In the genomic region with DNA sequence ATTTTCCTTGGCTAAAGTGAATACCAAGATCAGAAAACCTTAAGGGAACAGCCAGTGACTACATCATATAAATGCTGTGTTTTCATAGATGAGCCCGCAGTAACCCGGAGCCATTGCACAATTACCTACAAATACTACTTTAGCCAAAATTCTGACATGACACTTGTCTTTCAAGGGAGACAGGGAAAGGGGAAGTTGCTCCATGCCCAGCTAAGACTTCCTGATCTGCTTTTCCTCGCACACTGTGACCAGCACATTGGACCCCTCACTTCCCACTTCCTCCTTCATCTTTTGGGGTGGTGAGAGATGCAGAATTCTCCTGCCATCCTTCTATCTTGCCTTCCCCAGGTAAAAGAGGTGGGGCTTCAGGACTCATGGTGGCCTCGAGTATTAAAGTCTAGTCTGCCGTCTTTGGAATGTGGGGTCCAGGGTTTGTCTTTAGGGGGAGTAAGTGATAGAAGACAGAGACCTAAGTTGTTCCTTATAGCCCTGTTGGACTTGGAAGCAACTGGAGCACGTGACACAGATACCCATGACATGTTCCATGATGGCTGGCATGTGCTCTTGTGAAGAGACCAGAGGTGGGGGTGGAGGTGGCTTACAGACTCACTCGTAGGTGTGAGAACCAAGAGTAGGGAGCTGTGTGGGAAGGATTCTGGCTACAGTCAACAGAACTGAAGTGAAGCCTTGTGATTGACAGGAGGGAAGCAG, we compare ENCODE assay signal across 26 mouse cellular contexts. TPM values are rescaled to one million over a fixed set of nuclear protein-coding genes. Genes with fewer than 3 reads are reported as not detected.
DNase-seq lines count a peak whose midpoint lies in the region; ATAC-seq and TF ChIP-seq lines count a peak whose summit lies in the region.
"Had no signal": no experiment of that assay in that cellular context is flagged by ENCODE, and none has a peak within 500 bp of the region (broad histone marks: within the 10 kb centered on the region; RNA-seq: fewer than 3 reads in every experiment).

No protein-coding gene starts in this region.

- no peaks in the 10 kb centered on the region for H3K9me3 ChIP-seq in heart, embryonic 10.5 days
- no peaks in the 10 kb centered on the region for H3K9me3 ChIP-seq in stomach, postnatal 0 days (ENCODE audit: control insufficient read depth, low read length)
- H3K9me3 ChIP-seq in embryonic facial prominence, embryonic 10.5 days, result no peaks in the 10 kb centered on the region
- H3K9me3 ChIP-seq: forebrain, embryonic 10.5 days; limb, embryonic 12.5 days; liver, embryonic 15.5 days; neural tube, embryonic 13.5 days had no signal

- H3K79me2 ChIP-seq in macrophage (ENCODE audit: inconsistent target), result no peaks in the 10 kb centered on the region; the same call in 1 of the 2 replicates

- no peak for TF ChIP-seq EP300 in stomach, postnatal 0 days (optimal IDR thresholded peaks at IDR 0.05)

- H3K27ac ChIP-seq in heart, embryonic 10.5 days, result no peak overlapping the region
- peak overlapping the region; percentile 57 for H3K27ac ChIP-seq in macrophage
- no peak overlapping the region for H3K27ac ChIP-seq in stomach, postnatal 0 days (replicated peaks)
- no peak overlapping the region for H3K27ac ChIP-seq in embryonic facial prominence, embryonic 10.5 days (replicated peaks)
- H3K27ac ChIP-seq: forebrain, embryonic 10.5 days; limb, embryonic 12.5 days; liver, embryonic 15.5 days; neural tube, embryonic 13.5 days had no signal

- peaks cover 39% of the 10 kb centered on the region for H3K36me3 ChIP-seq in heart, embryonic 10.5 days
- H3K36me3 ChIP-seq in macrophage (ENCODE audit: inconsistent target), result no peaks in the 10 kb centered on the region
- H3K36me3 ChIP-seq in stomach, postnatal 0 days (ENCODE audit: control insufficient read depth, insufficient read depth, low read length), result peaks cover 4% of the 10 kb centered on the region; the same call in 1 of the 2 replicates
- peaks cover 53% of the 10 kb centered on the region for H3K36me3 ChIP-seq in embryonic facial prominence, embryonic 10.5 days (replicated peaks)
- H3K36me3 ChIP-seq: liver, embryonic 15.5 days had no signal

- H3K4me2 ChIP-seq in stomach, postnatal 0 days (replicated peaks; ENCODE audit: low read depth), result no peak overlapping the region
- H3K4me2 ChIP-seq: limb, embryonic 12.5 days; liver, embryonic 15.5 days; neural tube, embryonic 13.5 days had no signal

- H3K27me3 ChIP-seq in heart, embryonic 10.5 days (ENCODE audit: insufficient read depth, poor library complexity, severe bottlenecking), result no peaks in the 10 kb centered on the region
- no peaks in the 10 kb centered on the region for H3K27me3 ChIP-seq in stomach, postnatal 0 days (ENCODE audit: control insufficient read depth, insufficient read depth, low read length)
- H3K27me3 ChIP-seq in embryonic facial prominence, embryonic 10.5 days (replicated peaks; ENCODE audit: low read depth, poor library complexity, severe bottlenecking), result no peaks in the 10 kb centered on the region
- H3K27me3 ChIP-seq: limb, embryonic 12.5 days; liver, embryonic 15.5 days; neural tube, embryonic 13.5 days had no signal

- ATAC-seq in stomach, postnatal 0 days (ENCODE audit: low FRiP score, low TSS enrichment), result no peak
- ATAC-seq: forebrain, postnatal 0 days had no signal

- H3K9ac ChIP-seq in stomach, postnatal 0 days (ENCODE audit: low read length), result no peak overlapping the region
- H3K9ac ChIP-seq: forebrain, postnatal 0 days; limb, embryonic 12.5 days; liver, embryonic 15.5 days; neural tube, embryonic 13.5 days had no signal

- H3K4me1 ChIP-seq in heart, embryonic 10.5 days, result peaks cover 8% of the 10 kb centered on the region; the same call in 1 of the 2 replicates
- H3K4me1 ChIP-seq in stomach, postnatal 0 days (replicated peaks; ENCODE audit: control insufficient read depth, insufficient read depth), result no peaks in the 10 kb centered on the region
- H3K4me1 ChIP-seq in embryonic facial prominence, embryonic 10.5 days, result peaks cover 9% of the 10 kb centered on the region
- H3K4me1 ChIP-seq: forebrain, embryonic 10.5 days; limb, embryonic 12.5 days; neural tube, embryonic 13.5 days had no signal

- H3K4me3 ChIP-seq in heart, embryonic 10.5 days, result no peak overlapping the region
- no peak overlapping the region for H3K4me3 ChIP-seq in macrophage (ENCODE audit: inconsistent target)
- H3K4me3 ChIP-seq in stomach, postnatal 0 days (ENCODE audit: low read depth, low read length), result no peak overlapping the region
- H3K4me3 ChIP-seq in embryonic facial prominence, embryonic 10.5 days, result no peak overlapping the region
- H3K4me3 ChIP-seq: forebrain, embryonic 10.5 days; limb, embryonic 12.5 days; liver, embryonic 15.5 days; neural tube, embryonic 13.5 days had no signal

- TF ChIP-seq CTCF in stomach, postnatal 0 days (IDR thresholded peaks at IDR 0.05; ENCODE audit: low read depth), result no peak

- WGBS in heart, embryonic 10.5 days, result 87% methylated on average over 7 of the region's 7 CpGs
- 47% methylated on average over 7 of the region's 7 CpGs for WGBS in macrophage (ENCODE audit: missing documents)
- 89% methylated on average over 7 of the region's 7 CpGs for WGBS in stomach, postnatal 0 days
- 94% methylated on average over 7 of the region's 7 CpGs for WGBS in embryonic facial prominence, embryonic 10.5 days

- DNase-seq in heart, embryonic 10.5 days (ENCODE audit: low spot score), result peak; percentile 65
- DNase-seq in heart, adult 9 months (ENCODE audit: low spot score in 2 of 2), result no peak
- peak; percentile 16 for DNase-seq in testis, postnatal 10 days (ENCODE audit: low spot score)
- DNase-seq in testis, postnatal 14 days (ENCODE audit: low spot score), result no peak
- DNase-seq in stomach, postnatal 0 days (ENCODE audit: low spot score), result peak; percentile 10
- no peak for DNase-seq in embryonic facial prominence, embryonic 10.5 days (ENCODE audit: low spot score)
- no peak for DNase-seq in frontal cortex, postnatal 14 days (ENCODE audit: low spot score in 2 of 2)
- DNase-seq: adrenal gland, adult 2 months; cerebellum, adult 11 months; cerebellum, postnatal 10 days; forebrain, postnatal 0 days; heart, postnatal 36 days; kidney, adult 8-10 months; kidney, postnatal 36 days; lung, postnatal 10 days; thymus, postnatal 14 days had no signal

RNA-seq across cellular contexts. Expression of a gene that starts 30.0 kb away (rescaled TPM):
- polyA plus RNA-seq in heart, embryonic 10.5 days (2016; fragmentation: Nextera tagmentation; extraction: Ambion mirVana), result 1.6 and 2.3 TPM in 2 replicates
- 1 to 10 TPM in 13 of 26 experiments, under 1 TPM in 10, not detected in 3; 0.39 to 6.8 (median 1.9) TPM for total RNA-seq in macrophage (2018; cell fraction: chromatin; rRNA removed)
- 10 to 100 TPM in 1 of 26 experiments, 1 to 10 TPM in 19, under 1 TPM in 6; 0.40 to 10.8 (median 3.0) TPM for total RNA-seq in macrophage (2018; cell fraction: cytosol; rRNA removed)
- 10 to 100 TPM in 1 of 26 experiments, 1 to 10 TPM in 19, under 1 TPM in 6; 0.17 to 27.4 (median 2.0) TPM for total RNA-seq in macrophage (2018; cell fraction: nucleus; rRNA removed)
- 2.6 to 26.1 TPM (median 8.0 TPM) in 3 replicates for polyA plus RNA-seq in macrophage (2018)
- 1.8 and 2.0 TPM in 2 replicates for polyA plus RNA-seq in stomach, postnatal 0 days (2015; fragmentation: Nextera tagmentation; extraction: Ambion mirVana)
- polyA plus RNA-seq in embryonic facial prominence, embryonic 10.5 days (2016; fragmentation: Nextera tagmentation; extraction: Ambion mirVana), result 2.4 and 2.9 TPM in 2 replicates

RNA-seq across cellular contexts. Expression of a gene that starts 39.5 kb away (rescaled TPM):
- not detected in 2 replicates for polyA plus RNA-seq in heart, embryonic 10.5 days (2016; fragmentation: Nextera tagmentation; extraction: Ambion mirVana)
- 1 to 10 TPM in 2 of 26 experiments, under 1 TPM in 1, not detected in 23; 0.75 to 1.3 (median 1.1) TPM for total RNA-seq in macrophage (2018; cell fraction: chromatin; rRNA removed)
- not detected for total RNA-seq in macrophage (2018; cell fraction: cytosol; rRNA removed)
- total RNA-seq in macrophage (2018; cell fraction: nucleus; rRNA removed), result 1 to 10 TPM in 3 of 26 experiments, under 1 TPM in 5, not detected in 18; 0.61 to 2.4 (median 0.92) TPM
- not detected in 3 replicates for polyA plus RNA-seq in macrophage (2018)
- not detected in 2 replicates for polyA plus RNA-seq in stomach, postnatal 0 days (2015; fragmentation: Nextera tagmentation; extraction: Ambion mirVana)
- not detected in 2 replicates for polyA plus RNA-seq in embryonic facial prominence, embryonic 10.5 days (2016; fragmentation: Nextera tagmentation; extraction: Ambion mirVana)
- total RNA-seq: adrenal gland, adult 2 months; forebrain, postnatal 0 days; gastrocnemius, adult 18-20 months; gastrocnemius, postnatal 4 days; heart, postnatal 36 days; layer of hippocampus, postnatal 10 days had no signal
- polyA plus RNA-seq: adrenal gland, adult 2 months; forebrain, embryonic 10.5 days; forebrain, postnatal 0 days; heart, embryonic 14.5 days; limb, embryonic 12.5 days; liver, embryonic 15.5 days; neural tube, embryonic 13.5 days; stomach, embryonic 16.5 days had no signal

Comparison
In these comparisons a context has a peak if more than half of its experiments do, and no peak if none do; other contexts are left out.
1. DNase-seq: peak in heart, embryonic 10.5 days (single experiment), testis, postnatal 10 days (single experiment) and stomach, postnatal 0 days (single experiment); none in heart, adult 9 months (0 of 2), testis, postnatal 14 days (single experiment), embryonic facial prominence, embryonic 10.5 days (single experiment) and frontal cortex, postnatal 14 days (0 of 2).